Mouse (Mus musculus): ENCODE data around the gene Hoxd9. TPM values are rescaled to one million over a fixed set of nuclear protein-coding genes. Genes with fewer than 3 reads are reported as not detected.

Gene Hoxd9
- polyA plus RNA-seq, 1 experiment from 2014 or later: not detected

- Histone ChIP-seq H3K4me1 (ENCODE audit: control insufficient read depth, insufficient read depth, low read depth, low read length) (peaks cover 3% of the 10 kb centered on the region), H3K27me3 (replicated peaks; ENCODE audit: control insufficient read depth, insufficient read depth, low read length) (peaks cover 84% of the 10 kb centered on the region), H3K36me3 (ENCODE audit: control insufficient read depth, insufficient read depth, low read length) (no peaks in the 10 kb centered on the region), H3K4me3 (ENCODE audit: low read length) (no peak within 1 kb of the TSS), H3K9me3 (ENCODE audit: control insufficient read depth, low read length) (no peaks in the 10 kb centered on the region), H3K4me2 (ENCODE audit: low read length) (no peak within 1 kb of the TSS), H3K9ac (ENCODE audit: low read depth, low read length) (no peak within 1 kb of the TSS), H3K27ac (ENCODE audit: low read depth, low read length) (no peak within 1 kb of the TSS)
- WGBS: 3% methylated on average over 47 of the region's 47 CpGs
- ATAC-seq: no peak
These were observed 22.5 kb upstream of the Hoxd9 start, which contains the start of gene Hoxd12 for GRCm38 (mm10) chr2:74674881-74675665. TSS of gene Hoxd12 (plus strand) at chr2:74675013.

GRCm38 (mm10) chr2:74675666-74676282 is 21.8 kb upstream of the Hoxd9 start:
- no peak overlapping the region for H3K4me3 ChIP-seq (ENCODE audit: low read length)
- no peaks in the 10 kb centered on the region for H3K36me3 ChIP-seq (ENCODE audit: control insufficient read depth, insufficient read depth, low read length)
- H3K9me3 ChIP-seq (ENCODE audit: control insufficient read depth, low read length): no peaks in the 10 kb centered on the region
- H3K4me2 ChIP-seq (ENCODE audit: low read length): no peak overlapping the region
- WGBS: 8% methylated on average over 24 of the region's 24 CpGs
- H3K9ac ChIP-seq (ENCODE audit: low read depth, low read length): no peak overlapping the region
- peaks cover 87% of the 10 kb centered on the region for H3K27me3 ChIP-seq (replicated peaks; ENCODE audit: control insufficient read depth, insufficient read depth, low read length)
- H3K4me1 ChIP-seq (ENCODE audit: control insufficient read depth, insufficient read depth, low read depth, low read length): peaks cover 3% of the 10 kb centered on the region
- ATAC-seq: no peak
- no peak overlapping the region for H3K27ac ChIP-seq (ENCODE audit: low read depth, low read length)

GRCm38 (mm10) chr2:74676376-74677052 is 21.0 kb upstream of the Hoxd9 start:
- H3K4me1 ChIP-seq (ENCODE audit: control insufficient read depth, insufficient read depth, low read depth, low read length): peaks cover 3% of the 10 kb centered on the region
- WGBS: 4% methylated on average over 9 of the region's 9 CpGs

GRCm38 (mm10) chr2:74677106-74677505 is 20.4 kb upstream of the Hoxd9 start:
- no peaks in the 10 kb centered on the region for H3K36me3 ChIP-seq (ENCODE audit: control insufficient read depth, insufficient read depth, low read length)
- no peaks in the 10 kb centered on the region for H3K9me3 ChIP-seq (ENCODE audit: control insufficient read depth, low read length)
- H3K4me3 ChIP-seq (ENCODE audit: low read length): no peak overlapping the region
- H3K27ac ChIP-seq (ENCODE audit: low read depth, low read length): no peak overlapping the region
- 13% methylated on average over 2 of the region's 2 CpGs for WGBS
- H3K27me3 ChIP-seq (replicated peaks; ENCODE audit: control insufficient read depth, insufficient read depth, low read length): peaks cover 89% of the 10 kb centered on the region
- H3K4me1 ChIP-seq (ENCODE audit: control insufficient read depth, insufficient read depth, low read depth, low read length): peaks cover 6% of the 10 kb centered on the region
- no peak overlapping the region for H3K9ac ChIP-seq (ENCODE audit: low read depth, low read length)
- no peak overlapping the region for H3K4me2 ChIP-seq (ENCODE audit: low read length)
- no peak for ATAC-seq

More at GRCm38 (mm10) chr2:74676376-74677052, 21.0 kb upstream of the Hoxd9 start:
- no peak overlapping the region for H3K4me2 ChIP-seq (ENCODE audit: low read length)
- no peak overlapping the region for H3K9ac ChIP-seq (ENCODE audit: low read depth, low read length)
- no peak for ATAC-seq
- no peak overlapping the region for H3K4me3 ChIP-seq (ENCODE audit: low read length)
- no peaks in the 10 kb centered on the region for H3K36me3 ChIP-seq (ENCODE audit: control insufficient read depth, insufficient read depth, low read length)
- peaks cover 89% of the 10 kb centered on the region for H3K27me3 ChIP-seq (replicated peaks; ENCODE audit: control insufficient read depth, insufficient read depth, low read length)
- H3K9me3 ChIP-seq (ENCODE audit: control insufficient read depth, low read length): no peaks in the 10 kb centered on the region
- no peak overlapping the region for H3K27ac ChIP-seq (ENCODE audit: low read depth, low read length)

GRCm38 (mm10) chr2:74678891-74679595 is 18.5 kb upstream of the Hoxd9 start, which contains the start of gene Hoxd11:
TSS of gene Hoxd11 (plus strand) at chr2:74679557.
- WGBS: 2% methylated on average over 15 of the region's 15 CpGs

GRCm38 (mm10) chr2:74679596-74679971 is 17.9 kb upstream of the Hoxd9 start:
- Histone ChIP-seq H3K4me3 (ENCODE audit: low read length) (no peak overlapping the region), H3K27me3 (replicated peaks; ENCODE audit: control insufficient read depth, insufficient read depth, low read length) (peaks cover 81% of the 10 kb centered on the region)

More at GRCm38 (mm10) chr2:74678891-74679595, 18.5 kb upstream of the Hoxd9 start, which contains the start of gene Hoxd11:
- Histone ChIP-seq H3K27me3 (replicated peaks; ENCODE audit: control insufficient read depth, insufficient read depth, low read length) (peaks cover 80% of the 10 kb centered on the region), H3K9ac (ENCODE audit: low read depth, low read length) (no peak within 1 kb of the TSS), H3K4me1 (ENCODE audit: control insufficient read depth, insufficient read depth, low read depth, low read length) (peaks cover 12% of the 10 kb centered on the region; the same call in 1 of the 2 replicates), H3K4me3 (ENCODE audit: low read length) (no peak within 1 kb of the TSS), H3K36me3 (ENCODE audit: control insufficient read depth, insufficient read depth, low read length) (no peaks in the 10 kb centered on the region), H3K4me2 (ENCODE audit: low read length) (no peak within 1 kb of the TSS), H3K27ac (ENCODE audit: low read depth, low read length) (no peak within 1 kb of the TSS), H3K9me3 (ENCODE audit: control insufficient read depth, low read length) (no peaks in the 10 kb centered on the region; the same call in 1 of the 2 replicates)
- no peak for ATAC-seq

GRCm38 (mm10) chr2:74679980-74680379 is 17.5 kb upstream of the Hoxd9 start:
- Histone ChIP-seq H3K36me3 (ENCODE audit: control insufficient read depth, insufficient read depth, low read length) (no peaks in the 10 kb centered on the region), H3K27me3 (replicated peaks; ENCODE audit: control insufficient read depth, insufficient read depth, low read length) (peaks cover 81% of the 10 kb centered on the region), H3K4me1 (ENCODE audit: control insufficient read depth, insufficient read depth, low read depth, low read length) (peaks cover 12% of the 10 kb centered on the region; the same call in 1 of the 2 replicates), H3K9me3 (ENCODE audit: control insufficient read depth, low read length) (no peaks in the 10 kb centered on the region; the same call in 1 of the 2 replicates), H3K27ac (ENCODE audit: low read depth, low read length) (no peak overlapping the region), H3K4me3 (ENCODE audit: low read length) (no peak overlapping the region), H3K4me2 (ENCODE audit: low read length) (no peak overlapping the region), H3K9ac (ENCODE audit: low read depth, low read length) (no peak overlapping the region)
- ATAC-seq: no peak
- 1% methylated on average over 23 of the region's 23 CpGs for WGBS

More at GRCm38 (mm10) chr2:74679596-74679971, 17.9 kb upstream of the Hoxd9 start:
- peaks cover 12% of the 10 kb centered on the region; the same call in 1 of the 2 replicates for H3K4me1 ChIP-seq (ENCODE audit: control insufficient read depth, insufficient read depth, low read depth, low read length)
- no peak overlapping the region for H3K27ac ChIP-seq (ENCODE audit: low read depth, low read length)
- ATAC-seq: no peak
- H3K36me3 ChIP-seq (ENCODE audit: control insufficient read depth, insufficient read depth, low read length): no peaks in the 10 kb centered on the region
- H3K4me2 ChIP-seq (ENCODE audit: low read length): no peak overlapping the region
- 2% methylated on average over 26 of the region's 26 CpGs for WGBS
- no peak overlapping the region for H3K9ac ChIP-seq (ENCODE audit: low read depth, low read length)
- H3K9me3 ChIP-seq (ENCODE audit: control insufficient read depth, low read length): no peaks in the 10 kb centered on the region; the same call in 1 of the 2 replicates

- Histone ChIP-seq H3K9me3 (ENCODE audit: control insufficient read depth, low read length) (no peaks in the 10 kb centered on the region; the same call in 1 of the 2 replicates), H3K9ac (ENCODE audit: low read depth, low read length) (no peak overlapping the region), H3K27ac (ENCODE audit: low read depth, low read length) (no peak overlapping the region), H3K4me1 (ENCODE audit: control insufficient read depth, insufficient read depth, low read depth, low read length) (peaks cover 12% of the 10 kb centered on the region; the same call in 1 of the 2 replicates), H3K36me3 (ENCODE audit: control insufficient read depth, insufficient read depth, low read length) (no peaks in the 10 kb centered on the region), H3K27me3 (replicated peaks; ENCODE audit: control insufficient read depth, insufficient read depth, low read length) (peaks cover 80% of the 10 kb centered on the region), H3K4me2 (ENCODE audit: low read length) (no peak overlapping the region), H3K4me3 (ENCODE audit: low read length) (no peak overlapping the region)
- ATAC-seq: no peak
- 2% methylated on average over 21 of the region's 21 CpGs for WGBS
These were observed 16.7 kb upstream of the Hoxd9 start for GRCm38 (mm10) chr2:74680561-74681398.

All from hindbrain, embryonic 16.5 days (tissue).